Mouse (Mus musculus) lung, postnatal 14 days (tissue): ENCODE results near the gene Cdyl2.

Experiments used
- DNase-seq: peaks from one replicate; pipeline ENCODE4 v3.0.0; 2021

The Cdyl2 gene

GRCm38 (mm10) chr8:116670604-116671003 is 62.2 kb downstream of the Cdyl2 start:
- DNase-seq: no peak

GRCm38 (mm10) chr8:116668977-116669376 is 63.8 kb downstream of the Cdyl2 start:
- DNase-seq: no peak

GRCm38 (mm10) chr8:116666781-116667325 is 65.9 kb downstream of the Cdyl2 start:
- no peak for DNase-seq

GRCm38 (mm10) chr8:116661521-116661920 is 71.3 kb downstream of the Cdyl2 start:
- no peak for DNase-seq

GRCm38 (mm10) chr8:116656811-116657210 is 76.0 kb downstream of the Cdyl2 start:
- no peak for DNase-seq

GRCm38 (mm10) chr8:116654881-116655280 is 77.9 kb downstream of the Cdyl2 start:
- DNase-seq: no peak

GRCm38 (mm10) chr8:116652949-116653348 is 79.8 kb downstream of the Cdyl2 start:
- no peak for DNase-seq

GRCm38 (mm10) chr8:116649975-116650725 is 82.6 kb downstream of the Cdyl2 start:
- DNase-seq: no peak

GRCm38 (mm10) chr8:116645376-116645775 is 87.4 kb downstream of the Cdyl2 start:
- DNase-seq: no peak

GRCm38 (mm10) chr8:116640925-116641324 is 91.9 kb downstream of the Cdyl2 start:
- no peak for DNase-seq

- no peak for DNase-seq
Measured at GRCm38 (mm10) chr8:116637998-116638397, 94.8 kb downstream of the Cdyl2 start.

GRCm38 (mm10) chr8:116637193-116637592 is 95.6 kb downstream of the Cdyl2 start:
- DNase-seq: no peak

- DNase-seq: no peak
Measured at GRCm38 (mm10) chr8:116636396-116636795, 96.4 kb downstream of the Cdyl2 start.

- DNase-seq: no peak
Measured at GRCm38 (mm10) chr8:116635972-116636371, 96.8 kb downstream of the Cdyl2 start.

- DNase-seq: no peak
Measured at GRCm38 (mm10) chr8:116635261-116635660, 97.5 kb downstream of the Cdyl2 start.

- DNase-seq: no peak
Measured at GRCm38 (mm10) chr8:116634436-116634835, 98.4 kb downstream of the Cdyl2 start.

GRCm38 (mm10) chr8:116633470-116634150 is 99.2 kb downstream of the Cdyl2 start:
- DNase-seq: no peak

GRCm38 (mm10) chr8:116630066-116630465 is 102.7 kb downstream of the Cdyl2 start:
- DNase-seq: no peak

GRCm38 (mm10) chr8:116628975-116629374 is 103.8 kb downstream of the Cdyl2 start:
- DNase-seq: no peak

GRCm38 (mm10) chr8:116627854-116628479 is 104.8 kb downstream of the Cdyl2 start:
- DNase-seq: no peak

- no peak for DNase-seq
Measured at GRCm38 (mm10) chr8:116623591-116623990, 109.2 kb downstream of the Cdyl2 start.

GRCm38 (mm10) chr8:116622326-116622725 is 110.5 kb downstream of the Cdyl2 start:
- no peak for DNase-seq

- DNase-seq: no peak
Measured at GRCm38 (mm10) chr8:116621158-116621961, 111.4 kb downstream of the Cdyl2 start.
